Mouse (Mus musculus): ENCODE data around the gene Arhgap22.
A peak's percentile ranks its signal among the peaks of the same experiment; 100 is the strongest.

Gene Arhgap22

DNA sequence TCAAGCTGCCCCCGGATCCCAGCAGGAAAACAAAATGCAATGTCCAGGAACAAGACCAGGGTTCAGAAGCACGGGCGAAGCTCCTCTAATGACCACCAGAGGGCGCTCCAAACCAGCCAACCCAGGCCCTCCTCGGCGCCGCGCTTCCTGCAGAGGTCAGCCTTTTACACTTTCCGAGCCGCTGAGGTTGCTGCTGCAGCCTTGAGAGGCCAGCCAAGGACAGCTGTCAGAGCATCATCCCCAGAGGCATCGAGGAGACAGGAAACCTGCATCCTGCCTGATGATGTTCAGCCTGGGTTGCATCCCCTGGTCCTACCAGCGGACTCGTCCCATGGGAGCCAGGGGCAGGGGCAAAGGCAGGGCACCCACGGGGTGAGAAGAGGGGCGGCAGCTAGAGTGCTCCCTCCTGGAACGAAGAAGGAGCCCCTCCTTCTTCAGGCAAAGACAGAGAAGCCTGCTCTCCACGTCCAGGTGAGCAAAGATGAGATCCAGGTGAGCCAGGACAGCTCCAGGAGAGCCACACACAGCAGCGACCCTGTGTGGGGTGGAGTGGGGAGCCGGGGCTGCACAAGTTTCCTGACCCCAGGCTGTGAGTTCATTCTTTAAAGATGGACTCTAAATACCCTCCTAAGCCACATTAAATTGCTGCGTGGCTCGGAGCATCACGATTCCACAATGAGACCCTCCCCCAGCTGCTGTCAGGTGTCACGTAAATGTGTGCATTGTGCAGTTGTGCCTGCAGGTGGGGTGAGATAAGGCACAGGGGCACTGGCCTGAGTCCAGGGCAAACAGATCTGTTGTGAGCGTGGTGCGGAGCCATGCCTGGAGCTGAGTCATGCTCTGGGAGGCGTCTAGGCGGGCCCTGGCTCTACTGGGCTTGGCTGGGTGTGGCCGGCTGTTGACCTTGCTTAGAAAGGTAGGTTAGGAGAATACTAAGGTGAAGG lies at the start of gene Arhgap22:
TSS of gene Arhgap22 (plus strand) at position 204 of the 944 bp plus-strand sequence.
- DNase-seq (ENCODE audit: low read depth), result peak; percentile 91

DNA sequence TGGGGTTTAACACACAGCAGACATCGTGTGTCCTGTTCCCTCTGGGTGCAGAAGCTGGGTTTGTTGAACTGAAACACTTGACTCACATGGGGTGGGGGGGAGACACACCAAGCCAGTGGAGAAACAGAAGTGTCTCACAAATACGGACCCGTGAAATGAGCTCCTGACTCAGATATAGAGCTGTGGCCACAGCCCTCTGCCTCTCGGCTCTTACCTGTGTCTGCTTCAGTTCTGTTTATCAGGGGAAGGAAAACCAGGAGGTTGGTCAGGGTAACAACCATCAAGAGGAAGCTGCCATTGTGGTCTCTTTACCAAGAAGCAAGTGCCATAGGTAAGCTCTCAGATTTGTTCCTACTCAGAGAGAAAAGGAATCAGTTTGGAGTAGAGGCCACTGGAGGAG lies 45.1 kb upstream of the Arhgap22 start:
- no peak for DNase-seq (ENCODE audit: low read depth)

DNA sequence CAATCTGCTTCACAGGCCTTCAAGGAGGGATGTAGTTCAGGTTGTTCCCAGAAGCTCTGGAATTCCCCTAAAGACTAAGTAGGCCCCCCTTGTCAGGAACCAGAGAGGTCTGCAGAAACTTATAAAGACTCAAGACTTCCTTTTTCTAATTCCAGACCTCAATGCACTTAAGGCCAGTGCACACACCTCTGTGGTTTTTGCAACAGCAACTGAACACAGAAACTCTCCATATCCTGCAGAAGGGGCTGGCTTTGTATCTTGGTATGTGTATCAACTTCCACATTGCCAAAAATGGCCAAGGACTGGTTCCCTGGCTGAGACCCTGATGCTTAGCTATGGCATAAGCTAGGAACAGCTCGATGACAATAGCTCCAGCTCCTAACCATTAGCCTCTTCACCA lies 41.9 kb upstream of the Arhgap22 start:
- DNase-seq (ENCODE audit: low read depth), result peak; percentile 42

DNA sequence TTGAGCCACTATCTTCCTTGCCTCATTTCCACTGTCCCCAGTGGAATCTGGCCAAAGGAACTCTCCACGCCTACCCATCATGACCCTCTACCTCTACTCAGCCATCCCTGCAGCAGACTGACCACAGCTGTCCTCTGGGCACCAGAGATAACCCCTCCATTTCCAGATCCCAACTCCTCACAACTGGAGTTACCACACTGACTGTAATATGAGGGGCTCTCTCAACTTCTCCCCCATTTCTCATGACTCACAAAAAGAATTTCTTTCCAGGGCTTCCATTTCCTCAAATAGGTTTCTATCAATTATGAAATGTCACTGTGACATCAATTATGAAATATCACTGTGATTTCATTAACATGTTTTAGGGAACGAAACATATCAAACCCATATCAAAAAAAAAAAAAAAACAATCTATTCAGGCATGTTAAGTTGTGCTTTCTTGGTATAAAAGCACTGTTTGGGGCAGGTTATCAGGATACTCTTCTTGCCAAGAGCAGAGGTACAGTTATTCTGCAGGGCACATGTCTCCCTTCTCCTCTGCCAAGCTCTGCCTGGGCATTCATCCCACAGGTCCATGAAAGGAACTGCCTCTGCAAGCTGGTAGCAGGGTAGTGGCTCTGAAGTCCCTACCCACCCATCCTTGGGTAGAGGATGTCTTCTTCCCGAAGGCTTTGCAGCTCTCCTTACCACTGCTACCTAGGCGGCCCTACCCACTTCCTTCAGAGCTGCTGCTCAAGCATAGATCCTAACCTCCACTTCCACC lies 38.6 kb upstream of the Arhgap22 start:
- peak; percentile 35 for DNase-seq (ENCODE audit: low read depth)

DNA sequence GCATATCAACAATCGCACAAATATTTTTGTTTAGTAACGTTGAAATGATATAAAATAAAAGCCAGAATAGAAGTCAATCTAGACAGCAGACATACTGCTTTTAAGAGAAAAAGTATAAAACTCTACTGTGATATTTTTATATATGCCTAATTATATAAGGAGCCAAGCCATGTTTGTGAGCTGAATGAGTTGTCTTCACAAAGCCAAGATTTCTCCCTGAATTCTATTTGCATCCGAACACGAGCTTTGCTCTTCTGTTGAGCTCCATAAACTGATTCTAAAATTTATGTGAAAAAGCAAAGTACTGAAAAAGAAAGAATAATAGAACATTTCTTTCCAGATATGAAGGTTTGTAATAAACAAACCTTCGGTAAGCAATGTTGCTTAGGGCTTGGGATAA lies 33.7 kb upstream of the Arhgap22 start:
- DNase-seq (ENCODE audit: low read depth), result no peak

DNA sequence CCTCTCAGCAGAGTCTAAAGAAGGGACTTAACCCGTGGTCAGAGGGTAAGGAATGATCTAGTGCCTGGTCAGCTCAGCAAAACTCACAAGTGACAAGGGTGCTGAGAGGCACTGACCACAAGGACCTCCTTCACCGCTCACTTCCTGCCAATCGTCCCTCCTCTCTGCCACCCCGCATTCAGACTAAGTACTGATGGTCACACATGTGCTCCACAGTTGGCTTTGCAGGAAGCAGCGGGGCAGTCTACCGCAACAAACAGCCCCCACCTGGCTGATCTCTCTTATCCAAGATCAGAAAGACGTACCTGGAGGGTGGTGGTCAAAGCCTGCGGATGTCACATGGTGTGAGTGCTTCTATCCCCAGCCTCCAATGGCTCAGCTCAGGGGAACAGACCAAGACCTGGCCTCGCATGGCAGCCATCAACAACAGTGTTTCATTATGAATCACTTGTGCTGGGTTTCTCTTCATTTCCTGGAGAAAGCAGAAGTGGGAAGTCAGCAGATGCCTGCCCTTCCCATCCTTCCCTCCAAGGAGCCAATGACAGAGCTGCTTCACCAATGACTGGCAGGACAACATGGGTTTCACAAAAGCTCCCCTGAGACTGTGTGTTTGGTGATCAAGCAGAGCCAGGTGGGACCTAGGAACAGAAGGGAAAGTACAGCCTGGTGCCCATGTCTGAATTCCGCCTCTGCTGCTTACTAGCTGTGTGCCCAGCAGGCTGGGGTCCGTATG lies 28.6 kb upstream of the Arhgap22 start, which contains the start of gene Wdfy4:
TSS of gene Wdfy4 (minus strand) at position 441 of the 733 bp plus-strand sequence.
- DNase-seq (ENCODE audit: low read depth), result peak; percentile 94

DNA sequence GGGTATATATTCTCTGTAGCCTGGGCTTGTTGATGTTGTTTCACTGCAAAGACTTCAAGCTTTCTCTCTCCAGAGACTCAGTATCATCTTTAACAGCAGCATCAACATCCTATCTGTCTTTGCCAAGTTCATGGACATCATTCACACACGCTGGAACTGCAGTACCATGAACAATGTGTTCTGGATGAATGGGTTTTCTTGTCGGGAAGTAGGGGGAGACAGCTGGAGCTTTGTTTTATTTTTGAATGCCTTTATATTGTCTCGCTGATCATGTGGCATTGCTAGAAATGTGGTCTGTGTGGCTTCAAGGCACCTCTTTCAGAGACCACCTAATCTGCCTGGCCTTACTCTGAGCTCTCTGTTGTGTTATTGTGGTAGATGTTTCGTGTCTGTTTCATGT lies 26.6 kb upstream of the Arhgap22 start:
- no peak for DNase-seq (ENCODE audit: low read depth)

DNA sequence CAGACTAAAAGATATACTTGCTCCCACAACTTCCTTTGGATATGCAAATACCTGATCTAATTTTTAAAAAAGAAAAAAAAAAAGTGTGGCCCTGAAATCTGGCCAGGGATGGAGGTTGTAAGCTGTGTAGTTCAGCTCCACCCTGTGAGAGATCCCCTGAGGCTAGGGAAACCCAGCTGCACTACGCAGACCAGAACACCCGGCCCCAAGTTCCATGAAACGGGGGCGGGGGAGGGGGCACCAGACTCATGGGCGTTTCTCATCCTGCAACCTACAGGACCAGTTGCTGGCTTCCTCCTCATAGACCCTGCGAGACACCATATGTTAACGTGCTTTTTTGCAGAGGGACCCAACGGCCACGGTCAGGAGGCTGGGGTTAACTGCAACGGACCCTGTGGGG lies 24.6 kb upstream of the Arhgap22 start:
- no peak for DNase-seq (ENCODE audit: low read depth)

DNA sequence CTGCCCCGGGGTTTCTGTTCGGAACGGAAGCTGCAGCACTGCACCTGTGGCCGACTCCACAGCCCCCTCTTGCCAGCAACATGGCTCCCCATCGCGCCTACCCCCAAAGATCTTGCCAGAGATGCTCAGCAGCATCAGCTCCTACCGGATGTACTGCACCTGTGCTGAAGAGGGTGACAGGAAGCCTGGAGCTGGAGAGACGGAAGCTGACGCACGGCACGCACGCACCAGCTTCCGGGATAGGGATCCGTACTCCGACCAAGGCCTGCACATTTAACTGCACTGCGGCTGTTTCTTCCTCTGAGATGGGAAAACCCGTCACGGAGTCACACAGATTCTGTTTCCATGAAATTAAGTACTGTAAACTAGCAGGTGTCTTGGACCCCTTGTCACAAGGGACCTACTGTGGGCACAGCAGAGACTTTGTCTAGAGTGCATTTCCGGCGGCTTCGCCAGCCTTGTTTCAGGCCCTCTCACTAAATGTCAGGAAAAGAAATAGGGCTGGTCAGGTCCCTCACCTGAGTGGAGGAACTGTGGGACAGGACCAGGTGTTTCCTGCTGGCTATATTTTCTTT lies 23.9 kb upstream of the Arhgap22 start:
- no peak for DNase-seq (ENCODE audit: low read depth)

DNA sequence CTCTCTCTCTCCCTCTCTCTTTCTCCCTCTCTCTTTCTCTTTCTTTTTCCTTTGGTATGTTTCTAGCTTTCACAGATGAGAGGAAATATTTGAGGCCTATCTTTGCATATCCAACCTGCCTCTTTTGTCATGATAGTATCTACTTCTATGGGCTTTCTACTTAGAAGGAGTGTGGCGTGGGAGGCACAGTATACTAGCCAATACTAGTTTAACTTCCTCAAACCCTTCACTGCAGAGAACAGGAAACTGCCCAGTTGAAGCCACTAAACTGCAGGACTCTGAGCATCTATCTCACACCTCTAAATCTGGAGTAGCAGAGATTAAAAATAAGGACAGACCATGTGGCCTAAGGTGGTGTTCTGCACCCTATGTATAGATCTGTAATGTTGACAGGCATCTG lies 23.2 kb upstream of the Arhgap22 start:
- DNase-seq (ENCODE audit: low read depth), result no peak

DNA sequence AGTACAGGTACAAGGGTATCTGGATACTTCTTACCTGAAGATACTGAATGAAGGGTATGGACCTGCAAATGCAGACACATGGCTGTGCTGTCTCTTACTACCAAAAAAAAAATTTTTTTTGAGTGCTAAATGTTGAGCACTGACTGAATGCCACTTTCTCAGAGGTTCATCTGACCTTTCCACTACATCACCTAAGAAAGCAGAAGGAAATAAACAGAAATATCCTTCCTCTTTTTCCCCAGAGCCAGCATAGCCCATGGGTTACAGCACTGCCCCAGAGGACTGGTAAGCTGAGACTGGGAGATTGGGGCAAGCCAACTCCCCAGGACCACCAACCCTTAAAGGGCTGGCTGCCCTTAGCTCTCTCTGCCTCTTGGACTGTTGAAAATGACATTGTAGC lies 20.1 kb upstream of the Arhgap22 start:
- DNase-seq (ENCODE audit: low read depth), result peak; percentile 60

DNA sequence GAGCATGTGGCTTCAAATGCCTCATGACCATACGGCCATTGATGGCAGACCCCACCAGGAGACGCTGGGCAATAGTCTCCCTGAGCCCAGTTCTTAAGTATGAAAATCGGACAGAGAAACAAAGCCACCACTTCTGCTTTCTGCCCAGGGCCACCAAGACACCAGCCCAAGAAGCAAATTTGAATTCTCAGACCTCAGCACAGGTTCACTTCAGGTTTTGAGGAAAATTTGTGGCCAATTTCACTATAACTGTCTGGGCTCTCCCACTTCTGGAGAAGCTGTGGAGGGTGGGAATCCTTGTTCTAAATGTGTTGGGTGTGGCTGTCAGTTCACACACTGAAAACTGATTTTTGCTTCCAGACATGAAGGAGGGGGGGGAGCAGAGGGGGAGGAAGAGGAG lies 19.6 kb upstream of the Arhgap22 start:
- peak; percentile 53 for DNase-seq (ENCODE audit: low read depth)

DNA sequence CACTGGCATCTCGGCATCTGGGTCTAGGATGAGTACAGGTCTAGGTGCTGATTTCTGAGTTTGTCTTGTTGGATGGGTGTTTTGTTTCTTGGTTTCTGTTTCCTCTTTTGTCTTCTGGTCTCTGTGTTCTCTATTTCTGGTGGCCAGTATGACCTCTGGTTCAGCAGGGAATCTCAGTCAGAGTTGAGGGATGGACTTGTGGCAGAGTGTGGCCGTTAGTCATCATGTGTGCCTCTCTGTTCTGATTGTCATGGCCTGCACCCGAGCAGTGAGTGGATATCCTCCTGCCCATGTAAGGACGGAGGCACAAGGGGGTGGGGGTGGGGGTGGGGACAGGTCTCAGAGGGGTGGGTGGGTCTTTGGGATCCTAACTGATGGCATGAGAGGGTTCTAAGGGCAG lies 11.7 kb upstream of the Arhgap22 start:
- DNase-seq (ENCODE audit: low read depth), result peak; percentile 64

DNA sequence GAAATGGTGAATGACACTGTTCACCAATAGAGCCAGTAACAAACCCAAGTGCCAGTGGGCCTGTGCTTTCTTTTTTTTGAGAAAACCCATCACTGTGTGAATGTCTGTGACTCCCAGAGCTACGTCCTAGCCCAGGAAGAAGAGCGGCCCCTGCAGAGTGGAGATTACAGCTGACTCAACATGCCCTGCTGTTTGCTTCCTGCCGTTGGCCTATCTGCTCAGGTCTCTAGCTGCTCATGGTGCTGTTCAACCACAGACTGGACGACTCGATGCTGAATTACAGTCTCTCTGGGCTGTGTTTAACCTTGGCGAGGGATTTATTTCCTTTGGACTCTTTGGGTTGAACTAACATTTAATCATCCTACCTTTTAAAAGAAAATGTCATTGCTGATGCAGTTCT lies 10.9 kb upstream of the Arhgap22 start:
- peak; percentile 93 for DNase-seq (ENCODE audit: low read depth)

DNA sequence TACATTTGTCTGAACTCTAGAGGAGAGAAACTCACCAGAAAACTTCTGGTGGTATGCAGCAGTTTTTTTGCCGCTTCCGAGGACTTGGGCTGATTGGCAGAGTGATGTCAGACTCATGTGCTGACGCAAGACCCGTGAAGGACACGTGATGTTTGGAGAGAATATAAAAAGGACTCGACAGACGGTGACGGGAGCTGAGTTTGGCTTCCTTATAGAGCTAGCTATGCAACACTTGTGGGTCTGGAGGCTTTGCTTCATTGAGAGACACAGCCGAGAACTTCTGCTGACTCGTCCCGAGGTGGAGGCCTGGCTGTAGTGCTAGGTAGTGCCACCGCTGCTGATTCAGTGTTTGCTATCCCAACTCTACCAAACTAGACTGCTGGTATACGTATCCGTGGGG lies 10.0 kb upstream of the Arhgap22 start:
- peak; percentile 83 for DNase-seq (ENCODE audit: low read depth)

DNA sequence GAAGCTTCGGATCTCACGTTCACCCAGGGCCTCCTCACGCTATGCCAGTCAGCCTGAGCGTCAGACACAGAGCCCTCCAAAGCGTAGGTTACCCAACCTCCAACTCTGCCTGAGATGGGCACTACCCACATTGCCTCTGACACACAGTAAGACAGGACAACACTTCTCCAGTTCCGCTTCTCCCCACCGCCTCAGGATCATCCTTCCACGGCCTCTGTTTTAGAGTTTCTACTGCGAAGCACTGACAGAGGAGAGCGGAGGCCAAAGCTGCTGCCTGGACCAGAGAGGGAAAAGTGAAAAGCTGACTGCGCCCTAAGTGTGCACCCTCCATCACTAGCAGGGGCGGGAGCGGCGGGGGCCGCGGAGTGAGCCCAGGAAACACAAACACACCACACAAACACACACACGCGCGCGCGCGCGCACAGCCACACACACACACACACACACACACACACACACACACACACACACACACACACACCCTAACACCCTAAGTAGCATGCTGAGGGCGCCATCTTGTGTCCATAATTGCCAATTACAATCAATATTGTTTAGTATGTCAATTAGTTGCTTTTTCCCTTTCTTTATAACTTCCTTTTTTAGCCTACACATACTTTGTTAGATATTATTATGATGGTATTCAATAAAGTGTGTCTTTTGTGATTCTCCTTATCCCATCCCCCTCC lies 8.4 kb upstream of the Arhgap22 start:
- DNase-seq (ENCODE audit: low read depth), result peak; percentile 71

DNA sequence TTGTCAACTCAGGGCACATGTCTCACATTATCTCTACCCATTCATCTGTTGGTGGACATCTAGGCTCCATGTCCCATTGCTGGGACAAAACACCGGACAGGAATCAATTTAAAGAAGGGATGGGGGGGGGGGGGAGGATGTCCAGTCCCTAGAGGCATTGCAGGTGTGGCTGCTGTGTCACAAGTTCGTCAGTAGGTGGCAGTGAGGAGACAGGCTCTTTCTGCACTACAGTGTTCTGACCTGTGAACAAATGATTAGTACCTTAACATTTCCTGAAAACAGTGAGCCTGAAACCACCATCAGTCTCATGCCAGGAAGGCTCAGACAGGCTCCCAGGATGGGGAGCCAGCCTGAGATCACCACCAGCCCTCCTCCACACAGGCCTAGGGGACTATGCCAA lies 6.8 kb upstream of the Arhgap22 start:
- peak; percentile 62 for DNase-seq (ENCODE audit: low read depth)

DNA sequence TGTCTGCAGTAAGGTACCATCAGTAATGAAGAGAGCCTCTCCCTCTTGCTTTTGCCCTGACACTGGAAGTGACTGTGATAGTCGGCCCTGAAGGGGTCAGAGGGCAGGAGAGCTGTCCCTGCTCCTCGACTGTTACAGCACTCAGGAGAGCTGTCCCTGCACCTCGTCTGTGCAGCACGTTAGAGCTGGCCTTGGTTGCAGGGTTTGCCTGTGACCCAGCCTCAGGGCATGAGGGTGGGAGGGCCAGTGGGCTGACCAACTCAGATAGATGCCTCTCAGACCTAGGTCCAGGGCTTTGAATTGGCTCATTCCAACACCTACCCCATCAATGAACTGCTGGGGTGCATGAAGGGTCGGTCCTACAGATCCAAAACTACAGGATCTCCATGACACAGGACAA lies 5.5 kb upstream of the Arhgap22 start:
- DNase-seq (ENCODE audit: low read depth), result no peak

DNA sequence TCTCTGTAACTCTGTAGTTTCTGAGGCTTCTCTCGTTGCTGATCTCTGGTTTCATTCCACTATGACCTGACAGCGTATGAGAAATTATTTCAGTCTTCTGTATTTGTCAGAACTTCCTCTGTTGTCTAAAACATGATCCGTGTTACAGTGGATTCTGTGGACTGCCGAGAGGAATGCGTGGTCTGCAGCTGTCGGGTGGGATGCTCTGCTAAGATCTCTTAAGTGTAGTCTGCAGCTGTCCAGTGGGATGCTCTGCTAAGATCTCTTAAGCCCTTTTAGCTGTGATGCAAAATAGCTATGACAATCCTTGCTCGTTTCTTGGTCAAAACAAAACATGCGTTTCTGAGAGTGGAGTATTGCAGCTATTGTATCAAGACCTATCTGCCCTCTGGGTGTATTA lies 3.0 kb upstream of the Arhgap22 start:
- DNase-seq (ENCODE audit: low read depth), result no peak

DNA sequence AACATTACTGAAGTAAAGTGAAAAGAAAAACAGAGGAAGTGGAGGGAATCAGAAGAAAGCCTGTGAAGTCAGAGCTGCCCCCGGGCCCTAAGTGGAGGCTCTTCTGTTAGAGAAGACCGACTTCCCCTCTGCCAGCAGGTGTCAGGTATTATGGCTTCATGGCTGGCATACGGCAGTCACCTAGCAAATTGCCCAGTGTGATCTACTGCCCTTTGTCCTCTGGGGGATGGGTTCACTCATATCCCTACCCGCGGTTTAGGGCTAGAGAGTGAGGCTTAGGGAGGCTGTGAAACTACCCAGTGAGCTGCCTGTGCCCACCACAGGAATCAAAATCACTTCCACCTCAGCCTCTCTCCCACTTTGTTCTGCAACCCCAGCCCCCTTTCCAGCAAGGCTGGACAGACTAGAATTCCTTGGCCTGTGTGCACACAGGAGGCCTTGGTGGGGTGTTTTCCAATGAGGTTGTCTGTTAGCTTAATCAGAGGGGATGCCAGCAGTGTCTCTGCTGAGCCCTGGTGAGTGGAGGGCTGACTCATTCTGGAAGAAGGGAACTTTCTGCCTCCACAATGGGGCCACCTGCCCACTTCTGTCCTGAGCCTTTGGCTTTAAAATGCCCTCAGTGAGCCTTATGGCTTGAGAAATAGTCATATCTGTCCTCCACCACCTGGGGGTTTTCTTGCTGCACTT lies 1.4 kb upstream of the Arhgap22 start:
- DNase-seq (ENCODE audit: low read depth), result no peak

DNA sequence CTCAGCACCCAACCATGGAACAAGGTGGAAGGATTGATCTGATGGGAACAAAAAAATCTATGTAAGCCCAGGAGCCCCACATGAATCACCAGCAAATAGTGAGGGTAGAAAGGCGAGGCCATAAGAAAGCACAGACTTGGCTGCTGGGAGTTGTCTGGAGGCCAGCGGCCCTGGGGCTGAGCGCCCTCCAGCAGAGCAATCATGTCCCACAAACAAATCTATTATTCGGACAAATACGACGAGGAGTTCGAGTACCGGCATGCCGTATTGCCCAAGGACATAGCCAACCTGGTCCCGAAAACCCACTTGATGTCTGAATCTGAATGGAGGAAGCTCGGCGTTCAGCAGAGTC lies 892 bp upstream of the Arhgap22 start:
- DNase-seq (ENCODE audit: low read depth), result no peak
